Mouse (Mus musculus) limb, embryonic 13.5 days (tissue): ENCODE data around the gene Hnrnpab. TPM values are rescaled to one million over a fixed set of nuclear protein-coding genes. Genes with fewer than 3 reads are reported as not detected.

ENCODE experiments used
- ATAC-seq: fragments of 200-750 bp; cut with Nextera tagmentation; 2 replicates; pipeline ENCODE4 v1.8.0; 2017; ENCODE audit warnings: low read depth, moderate number of reproducible peaks, moderate TSS enrichment; ENCODE audit not compliant: low FRiP score
- H3K27ac ChIP-seq: fragments of 300-500 bp; sonication (generic); 2 replicates; pipeline ENCODE4 v1.5.1; 2015; ENCODE audit warnings: inconsistent platforms, mild to moderate bottlenecking, moderate library complexity
- H3K27me3 ChIP-seq: fragments of 300-500 bp; sonication (generic); 2 replicates; pipeline ENCODE4 v1.6.1; 2015; ENCODE audit warnings: mild to moderate bottlenecking, inconsistent platforms
- H3K36me3 ChIP-seq: fragments of 300-500 bp; sonication (generic); 2 replicates; pipeline ENCODE4 v1.6.1; 2015; ENCODE audit warnings: inconsistent platforms, mild to moderate bottlenecking, moderate library complexity
- H3K4me1 ChIP-seq: fragments of 300-500 bp; sonication (generic); 2 replicates; pipeline ENCODE4 v1.6.1; 2015; ENCODE audit warnings: inconsistent platforms
- H3K4me2 ChIP-seq: fragments of 300-500 bp; sonication (generic); replicated peaks from 2 replicates; pipeline ENCODE4 v1.6.1; 2015; ENCODE audit warnings: inconsistent platforms, mild to moderate bottlenecking, moderate library complexity
- H3K4me3 ChIP-seq: fragments of 300-500 bp; sonication (generic); 2 replicates; pipeline ENCODE4 v1.5.1; 2015; ENCODE audit warnings: moderate library complexity, mild to moderate bottlenecking, inconsistent platforms
- H3K9ac ChIP-seq: fragments of 300-500 bp; sonication (generic); 2 replicates; pipeline ENCODE4 v1.6.1; 2015; ENCODE audit warnings: mild to moderate bottlenecking, inconsistent platforms
- H3K9me3 ChIP-seq: fragments of 300-500 bp; sonication (generic); 2 replicates; pipeline ENCODE4 v1.6.1; 2016; ENCODE audit warnings: inconsistent platforms
- WGBS: fragments of 180-500 bp; shearing (Covaris S2); methylation state at CpG from one replicate; pipeline ENCODE4 v1.1.7; 2015; 5-methylcytosine and 5-hydroxymethylcytosine counted together
- polyA plus RNA-seq: library from polyadenylated mRNA; unstranded; fragments of >200 nt; fragmentation: Nextera tagmentation; extraction: Ambion mirVana; gene quantifications from 2 replicates; pipeline ENCODE4 v1.2.1, GENCODE M21; 2015

The Hnrnpab gene
- polyA plus RNA-seq, 1 experiment from 2014 or later = 415 TPM

GRCm38 (mm10) chr11:51594715-51595350 is 11.8 kb downstream of the Hnrnpab start:
- no peak overlapping the region for H3K9ac ChIP-seq
- H3K27ac ChIP-seq = no peak overlapping the region
- H3K4me1 ChIP-seq = no peaks in the 10 kb centered on the region
- 81% methylated on average over 3 of the region's 3 CpGs for WGBS
- peaks cover 99% of the 10 kb centered on the region for H3K36me3 ChIP-seq
- H3K27me3 ChIP-seq = no peaks in the 10 kb centered on the region
- ATAC-seq = no peak
- H3K4me2 ChIP-seq = no peak overlapping the region
- H3K4me3 ChIP-seq = no peak overlapping the region
- no peaks in the 10 kb centered on the region for H3K9me3 ChIP-seq

DNA sequence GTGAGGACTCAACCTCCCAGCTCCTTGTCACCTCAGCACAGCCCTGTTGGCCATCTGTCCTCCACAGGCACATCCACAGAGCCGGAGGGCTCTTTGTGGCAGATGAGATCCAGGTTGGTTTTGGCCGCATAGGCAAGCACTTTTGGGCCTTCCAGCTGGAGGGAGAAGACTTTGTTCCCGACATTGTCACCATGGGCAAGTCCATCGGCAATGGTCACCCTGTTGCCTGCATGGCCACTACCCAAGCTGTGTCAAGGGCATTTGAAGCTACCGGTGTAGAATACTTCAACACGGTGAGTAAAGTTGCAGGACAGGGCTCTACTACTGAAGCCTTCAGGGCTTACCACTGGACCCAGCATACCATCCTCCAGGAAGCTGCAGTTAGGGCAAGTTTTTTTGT is 12.8 kb downstream of the Hnrnpab start:
- peaks cover 99% of the 10 kb centered on the region for H3K36me3 ChIP-seq
- WGBS = 86% methylated on average over 6 of the region's 6 CpGs
- no peaks in the 10 kb centered on the region for H3K27me3 ChIP-seq
- H3K9ac ChIP-seq = no peak overlapping the region
- no peak overlapping the region for H3K4me3 ChIP-seq
- H3K27ac ChIP-seq = no peak overlapping the region
- H3K9me3 ChIP-seq = 0 out of 2 replicates have a peak, but pooled peaks cover 3% of the 10 kb centered on the region
- ATAC-seq = no peak
- no peak overlapping the region for H3K4me2 ChIP-seq
- H3K4me1 ChIP-seq = no peaks in the 10 kb centered on the region

DNA sequence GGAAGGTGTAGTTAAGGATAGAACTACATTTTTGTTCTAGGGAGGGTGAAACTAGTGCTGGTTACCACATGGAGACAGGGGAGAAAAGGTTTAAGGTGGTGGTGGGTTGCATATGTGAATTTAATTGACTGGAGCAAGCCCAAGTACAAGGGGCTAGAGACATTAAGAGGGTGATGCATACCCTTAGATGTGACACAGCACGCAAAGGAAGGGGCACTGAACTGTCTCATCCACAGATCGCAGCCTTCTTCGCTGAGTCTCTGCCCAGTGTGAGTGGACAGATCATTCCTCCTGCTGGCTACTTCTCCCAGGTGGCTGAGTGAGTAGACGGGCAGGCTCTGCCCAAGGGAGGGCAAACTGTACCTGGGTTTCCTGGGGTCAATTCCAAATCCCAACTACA is 13.3 kb downstream of the Hnrnpab start:
- WGBS = 89% methylated on average over 4 of the region's 4 CpGs
- no peak overlapping the region for H3K9ac ChIP-seq

DNA sequence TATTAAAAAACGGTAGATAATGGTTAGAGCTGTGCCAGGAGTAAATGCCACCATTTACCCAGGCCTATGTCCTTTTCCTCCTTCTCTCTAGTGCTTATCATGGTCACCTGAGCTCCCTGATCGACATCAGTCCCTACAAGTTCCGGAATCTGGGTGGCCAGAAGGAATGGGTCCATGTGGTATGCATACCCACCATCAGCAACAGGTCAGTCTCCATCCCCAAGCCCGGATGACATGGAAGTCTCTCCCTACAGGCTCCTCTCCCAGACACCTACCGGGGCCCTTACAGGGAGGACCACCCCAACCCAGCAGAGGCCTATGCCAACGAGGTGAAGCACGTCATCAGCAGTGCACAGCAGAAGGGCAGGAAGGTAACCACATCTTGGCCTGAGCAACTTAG is 14.7 kb downstream of the Hnrnpab start:
- no peaks in the 10 kb centered on the region for H3K4me1 ChIP-seq
- 90% methylated on average over 7 of the region's 7 CpGs for WGBS
- H3K27ac ChIP-seq = no peak overlapping the region
- H3K4me3 ChIP-seq = no peak overlapping the region
- no peak overlapping the region for H3K4me2 ChIP-seq
- no peak for ATAC-seq
- H3K9ac ChIP-seq = no peak overlapping the region
- no peaks in the 10 kb centered on the region for H3K27me3 ChIP-seq
- H3K9me3 ChIP-seq = 0 out of 2 replicates have a peak, but pooled peaks cover 4% of the 10 kb centered on the region
- H3K36me3 ChIP-seq = peaks cover 99% of the 10 kb centered on the region

More for the DNA sequence above, 13.3 kb downstream of the Hnrnpab start:
- Histone ChIP-seq H3K27me3 (no peaks in the 10 kb centered on the region), H3K9me3 (0 out of 2 replicates have a peak, but pooled peaks cover 4% of the 10 kb centered on the region), H3K4me3 (no peak overlapping the region), H3K27ac (no peak overlapping the region), H3K4me1 (no peaks in the 10 kb centered on the region), H3K4me2 (no peak overlapping the region), H3K36me3 (peaks cover 99% of the 10 kb centered on the region)
- ATAC-seq = no peak

- peaks cover 5% of the 10 kb centered on the region; the same call in 1 of the 2 replicates for H3K4me1 ChIP-seq
- H3K27me3 ChIP-seq = no peaks in the 10 kb centered on the region
- 0 out of 2 replicates have a peak, but pooled peaks cover 4% of the 10 kb centered on the region for H3K9me3 ChIP-seq
- ATAC-seq = no peak
- no peak overlapping the region for H3K4me2 ChIP-seq
- no peak overlapping the region for H3K9ac ChIP-seq
- peaks cover 99% of the 10 kb centered on the region for H3K36me3 ChIP-seq
- no peak overlapping the region for H3K4me3 ChIP-seq
- H3K27ac ChIP-seq = no peak overlapping the region; the same call in 1 of the 2 replicates
- WGBS = 76% methylated on average over 7 of the region's 7 CpGs
These were observed 15.5 kb downstream of the Hnrnpab start for GRCm38 (mm10) chr11:51591168-51591567.

- 0 out of 2 replicates have a peak, but pooled peaks cover 4% of the 10 kb centered on the region for H3K9me3 ChIP-seq
- no peak overlapping the region for H3K4me2 ChIP-seq
- peaks cover 17% of the 10 kb centered on the region for H3K4me1 ChIP-seq
- peaks cover 91% of the 10 kb centered on the region for H3K36me3 ChIP-seq
- no peak for ATAC-seq
- no peak overlapping the region for H3K9ac ChIP-seq
- no peaks in the 10 kb centered on the region for H3K27me3 ChIP-seq
- no peak overlapping the region for H3K4me3 ChIP-seq
- no peak overlapping the region for H3K27ac ChIP-seq
These were observed 16.6 kb downstream of the Hnrnpab start for GRCm38 (mm10) chr11:51590002-51590401.

GRCm38 (mm10) chr11:51588833-51589232 is 17.8 kb downstream of the Hnrnpab start:
- Histone ChIP-seq H3K27ac (no peak overlapping the region), H3K27me3 (no peaks in the 10 kb centered on the region), H3K4me3 (no peak overlapping the region), H3K4me1 (peaks cover 19% of the 10 kb centered on the region), H3K9me3 (0 out of 2 replicates have a peak, but pooled peaks cover 4% of the 10 kb centered on the region), H3K9ac (no peak overlapping the region), H3K4me2 (no peak overlapping the region), H3K36me3 (peaks cover 81% of the 10 kb centered on the region)
- 98% methylated on average over 3 of the region's 3 CpGs for WGBS
- no peak for ATAC-seq

DNA sequence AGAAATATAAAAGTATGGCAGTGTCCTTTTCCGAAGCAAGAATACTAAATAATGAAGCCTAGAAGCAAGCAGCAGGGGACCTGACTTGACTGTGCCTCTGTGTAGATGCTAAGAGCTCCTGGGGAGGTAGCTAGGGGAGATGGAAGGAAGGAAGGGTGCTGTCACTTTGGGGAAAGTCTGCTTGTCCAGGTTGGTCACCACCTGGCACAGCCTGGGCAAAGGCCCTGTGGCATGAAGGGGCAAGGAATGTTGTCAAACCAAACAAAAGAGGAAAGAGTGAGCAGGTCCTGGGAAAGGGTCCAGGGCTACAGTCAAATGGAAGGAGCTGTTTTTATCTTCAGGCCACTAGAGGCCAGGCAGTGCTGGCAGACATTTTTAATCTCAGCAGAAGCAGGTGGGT is 19.6 kb downstream of the Hnrnpab start:
- H3K9me3 ChIP-seq = 0 out of 2 replicates have a peak, but pooled peaks cover 4% of the 10 kb centered on the region
- peaks cover 63% of the 10 kb centered on the region for H3K36me3 ChIP-seq
- H3K4me3 ChIP-seq = no peak overlapping the region
- no peaks in the 10 kb centered on the region for H3K27me3 ChIP-seq
- ATAC-seq = no peak
- H3K9ac ChIP-seq = no peak overlapping the region
- WGBS = 90% methylated on average over 1 of the region's 1 CpGs
- no peak overlapping the region for H3K4me2 ChIP-seq
- peaks cover 21% of the 10 kb centered on the region for H3K4me1 ChIP-seq
- H3K27ac ChIP-seq = no peak overlapping the region

DNA sequence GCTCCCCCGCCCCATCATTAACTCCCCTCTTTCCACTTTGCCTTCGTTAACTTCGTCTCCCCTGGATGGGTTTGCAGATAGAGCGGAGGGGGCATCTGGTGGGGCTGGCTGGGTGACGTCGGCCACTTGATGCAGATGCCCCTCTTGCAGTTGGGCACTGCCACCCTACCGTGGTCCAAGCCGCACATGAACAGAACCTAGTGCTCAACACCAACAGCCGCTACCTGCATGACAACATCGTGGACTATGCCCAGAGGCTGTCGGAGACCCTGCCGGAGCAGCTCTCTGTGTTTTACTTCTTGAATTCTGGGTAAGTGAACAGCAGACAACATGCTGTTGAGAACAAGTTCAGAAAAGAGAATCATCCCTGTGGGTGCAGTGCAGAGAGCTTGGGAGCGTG is 20.2 kb downstream of the Hnrnpab start:
- Histone ChIP-seq H3K4me2 (no peak overlapping the region), H3K4me3 (no peak overlapping the region), H3K9me3 (0 out of 2 replicates have a peak, but pooled peaks cover 4% of the 10 kb centered on the region), H3K36me3 (peaks cover 56% of the 10 kb centered on the region), H3K4me1 (peaks cover 21% of the 10 kb centered on the region), H3K27me3 (no peaks in the 10 kb centered on the region), H3K9ac (no peak overlapping the region), H3K27ac (no peak overlapping the region)
- WGBS = 91% methylated on average over 13 of the region's 13 CpGs
- ATAC-seq = no peak

DNA sequence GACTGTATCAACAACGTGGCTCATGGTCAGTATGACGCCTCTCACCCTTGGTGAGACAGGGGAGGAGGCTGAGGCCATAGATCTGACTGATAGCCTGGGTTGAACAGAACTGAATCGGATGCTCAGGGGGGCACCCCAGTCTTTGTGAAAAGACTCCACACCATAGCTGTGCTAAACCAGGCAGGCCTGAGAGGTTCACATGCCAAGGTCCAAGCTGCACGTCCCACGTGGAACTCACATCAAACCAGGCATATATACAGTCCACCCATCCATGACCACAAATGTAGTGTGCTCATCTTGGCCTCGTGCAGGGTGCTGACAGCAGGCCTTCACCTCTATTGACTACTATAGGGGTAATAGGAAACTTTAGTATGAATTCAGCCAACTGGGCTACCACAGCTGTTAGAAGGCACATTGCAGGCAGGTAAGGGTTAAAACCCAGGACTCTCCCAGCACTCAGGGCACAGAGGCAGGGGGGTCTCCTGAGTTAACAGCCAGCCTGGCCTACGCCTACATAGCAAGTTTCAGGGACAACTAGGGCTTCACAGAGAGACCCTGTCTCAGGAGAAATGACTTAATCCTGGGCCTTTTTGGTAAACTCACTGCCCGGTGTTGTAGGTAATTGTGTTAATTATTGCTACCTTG is 20.9 kb downstream of the Hnrnpab start:
- peaks cover 21% of the 10 kb centered on the region for H3K4me1 ChIP-seq
- H3K4me3 ChIP-seq = peak overlapping the region; percentile 65
- H3K27me3 ChIP-seq = no peaks in the 10 kb centered on the region
- H3K36me3 ChIP-seq = peaks cover 50% of the 10 kb centered on the region
- H3K4me2 ChIP-seq = peak overlapping the region; percentile 85
- no peak for ATAC-seq
- WGBS = 65% methylated on average over 8 of the region's 8 CpGs
- 0 out of 2 replicates have a peak, but pooled peaks cover 4% of the 10 kb centered on the region for H3K9me3 ChIP-seq
- peak overlapping the region; percentile 83 for H3K9ac ChIP-seq
- peak overlapping the region; percentile 90; the same call in 1 of the 2 replicates for H3K27ac ChIP-seq

- peak; percentile 94 for ATAC-seq
- peak within 1 kb of the TSS; percentile 65 for H3K4me3 ChIP-seq
- peak within 1 kb of the TSS; percentile 90 for H3K27ac ChIP-seq
- WGBS = under 1% methylated on average over 59 of the region's 59 CpGs
- H3K9ac ChIP-seq = peak within 1 kb of the TSS; percentile 83
- H3K27me3 ChIP-seq = no peaks in the 10 kb centered on the region
- 0 out of 2 replicates have a peak, but pooled peaks cover 4% of the 10 kb centered on the region for H3K9me3 ChIP-seq
- H3K4me1 ChIP-seq = peaks cover 21% of the 10 kb centered on the region
- peaks cover 39% of the 10 kb centered on the region for H3K36me3 ChIP-seq
- peak within 1 kb of the TSS; percentile 85 for H3K4me2 ChIP-seq
These were observed 22.0 kb downstream of the Hnrnpab start, which contains the start of gene Phykpl for GRCm38 (mm10) chr11:51584431-51585248. Gene Phykpl (plus strand): TSS chr11:51584757.

DNA sequence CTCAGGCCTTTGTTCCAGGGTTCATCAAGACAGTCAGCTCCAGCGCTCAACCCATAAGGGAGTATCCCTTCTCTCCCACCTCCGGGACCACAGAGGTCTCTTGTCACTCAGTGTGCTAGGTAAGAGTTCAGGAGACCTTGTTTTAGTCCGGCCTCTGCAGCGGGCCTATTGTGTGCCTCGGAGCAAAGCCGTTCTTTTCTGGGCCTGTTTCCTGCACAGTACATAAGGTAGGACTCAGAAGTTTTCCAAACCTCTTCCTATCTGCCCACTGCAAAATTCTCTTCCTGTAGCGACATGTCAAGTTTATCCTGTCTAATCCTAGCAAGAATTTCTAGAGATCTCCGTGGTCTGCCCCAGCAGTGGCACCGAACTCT is 22.6 kb downstream of the Hnrnpab start:
- peaks cover 21% of the 10 kb centered on the region for H3K4me1 ChIP-seq
- H3K27ac ChIP-seq = peak overlapping the region; percentile 90
- WGBS = 18% methylated on average over 9 of the region's 9 CpGs
- peak overlapping the region; percentile 83 for H3K9ac ChIP-seq
- peak overlapping the region; percentile 65 for H3K4me3 ChIP-seq
- H3K36me3 ChIP-seq = peaks cover 33% of the 10 kb centered on the region
- 0 out of 2 replicates have a peak, but pooled peaks cover 3% of the 10 kb centered on the region for H3K9me3 ChIP-seq
- H3K4me2 ChIP-seq = peak overlapping the region; percentile 85
- no peaks in the 10 kb centered on the region for H3K27me3 ChIP-seq
- ATAC-seq = peak; percentile 3; the same call in 1 of the 2 replicates
